14 mouse cellular contexts compared by ENCODE assay signal in genomic region chr5:92918866-92919265, GRCm38 (mm10).
DNase-seq lines count a peak whose midpoint lies in the region; ATAC-seq and TF ChIP-seq lines count a peak whose summit lies in the region.
"Had no signal": no experiment of that assay in that cellular context is flagged by ENCODE, and none has a peak within 500 bp of the region (broad histone marks: within the 10 kb centered on the region; RNA-seq: fewer than 3 reads in every experiment).

No protein-coding gene starts in this region.

- H3K4me2 ChIP-seq in heart, embryonic 16.5 days (ENCODE audit: low read depth, low read length), result no peak overlapping the region
- H3K4me2 ChIP-seq in midbrain, embryonic 11.5 days, result no peak overlapping the region
- H3K4me2 ChIP-seq: hindbrain, embryonic 15.5 days had no signal

- H3K27ac ChIP-seq in heart, embryonic 16.5 days (ENCODE audit: low read length), result peak overlapping the region; percentile 70
- H3K27ac ChIP-seq in ES-Bruce4 (ENCODE audit: insufficient read depth, low read length), result no peak overlapping the region
- peak overlapping the region; percentile 72 for H3K27ac ChIP-seq in forebrain, embryonic 10.5 days
- H3K27ac ChIP-seq in midbrain, embryonic 11.5 days (ENCODE audit: low read depth, low read length), result peak overlapping the region; percentile 46; the same call in 1 of the 2 replicates
- H3K27ac ChIP-seq: hindbrain, embryonic 15.5 days; left cerebral cortex, adult 2 months had no signal

- H3K4me3 ChIP-seq in heart, embryonic 16.5 days (ENCODE audit: low read length), result no peak overlapping the region
- H3K4me3 ChIP-seq in ES-Bruce4 (ENCODE audit: low read depth, low read length), result no peak overlapping the region
- no peak overlapping the region for H3K4me3 ChIP-seq in forebrain, embryonic 10.5 days
- no peak overlapping the region for H3K4me3 ChIP-seq in midbrain, embryonic 11.5 days (ENCODE audit: low read depth, low read length)
- H3K4me3 ChIP-seq: hindbrain, embryonic 15.5 days; left cerebral cortex, adult 2 months had no signal

- 0 out of 2 replicates have a peak, but pooled peaks cover 6% of the 10 kb centered on the region for H3K36me3 ChIP-seq in heart, embryonic 16.5 days (ENCODE audit: control insufficient read depth, insufficient read depth)
- H3K36me3 ChIP-seq in ES-Bruce4 (ENCODE audit: control insufficient read depth, insufficient read depth, low read length, poor library complexity, severe bottlenecking), result no peaks in the 10 kb centered on the region
- peaks cover 48% of the 10 kb centered on the region for H3K36me3 ChIP-seq in forebrain, embryonic 10.5 days (replicated peaks)
- H3K36me3 ChIP-seq in midbrain, embryonic 11.5 days (ENCODE audit: control insufficient read depth, insufficient read depth, low read length), result no peaks in the 10 kb centered on the region
- H3K36me3 ChIP-seq: hindbrain, embryonic 15.5 days had no signal

- intact Hi-C loops in gastrocnemius, postnatal 14 days (cut with DNase I; ENCODE audit: low total_unique reads), result no loop called here

- ATAC-seq in heart, embryonic 16.5 days (replicated peaks; ENCODE audit: extremely low read depth, insufficient read depth, low FRiP score), result no peak
- ATAC-seq in midbrain, embryonic 11.5 days (ENCODE audit: low FRiP score), result 0 out of 2 replicates have a peak, but pooled peaks have one; percentile 8

- no peaks in the 10 kb centered on the region for H3K27me3 ChIP-seq in heart, embryonic 16.5 days (ENCODE audit: control insufficient read depth, insufficient read depth, low read length)
- H3K27me3 ChIP-seq in ES-Bruce4 (ENCODE audit: control insufficient read depth, insufficient read depth, low read length, poor library complexity, severe bottlenecking), result no peaks in the 10 kb centered on the region
- H3K27me3 ChIP-seq in forebrain, embryonic 10.5 days (ENCODE audit: poor library complexity, severe bottlenecking), result no peaks in the 10 kb centered on the region
- no peaks in the 10 kb centered on the region for H3K27me3 ChIP-seq in midbrain, embryonic 11.5 days (ENCODE audit: control insufficient read depth, insufficient read depth, low read length)
- H3K27me3 ChIP-seq: hindbrain, embryonic 15.5 days had no signal

- TF ChIP-seq CTCF in ES-Bruce4 (IDR thresholded peaks at IDR 0.05; ENCODE audit: low read depth, low read length), result no peak

- H3K9me3 ChIP-seq in heart, embryonic 16.5 days (replicated peaks; ENCODE audit: control insufficient read depth, low read length), result no peaks in the 10 kb centered on the region
- H3K9me3 ChIP-seq in ES-Bruce4 (replicated peaks; ENCODE audit: control insufficient read depth, insufficient read depth, low read length, poor library complexity, severe bottlenecking), result no peaks in the 10 kb centered on the region
- H3K9me3 ChIP-seq in forebrain, embryonic 10.5 days, result no peaks in the 10 kb centered on the region
- no peaks in the 10 kb centered on the region for H3K9me3 ChIP-seq in midbrain, embryonic 11.5 days (ENCODE audit: control insufficient read depth, low read length)
- H3K9me3 ChIP-seq: hindbrain, embryonic 15.5 days had no signal

- TF ChIP-seq POLR2A in ES-Bruce4 (IDR thresholded peaks at IDR 0.05; ENCODE audit: insufficient read depth, low read length), result no peak

- WGBS in heart, embryonic 16.5 days, result 34% methylated on average over 9 of the region's 9 CpGs
- WGBS in forebrain, embryonic 10.5 days, result 18% methylated on average over 9 of the region's 9 CpGs
- 13% methylated on average over 9 of the region's 9 CpGs for WGBS in midbrain, embryonic 11.5 days

- TF ChIP-seq EP300 in ES-Bruce4 (IDR thresholded peaks at IDR 0.05; ENCODE audit: insufficient read depth, low read depth, low read length), result 0 out of 2 replicates have a peak, but pooled peaks have one; percentile 19

- H3K4me1 ChIP-seq in heart, embryonic 16.5 days (ENCODE audit: control insufficient read depth, insufficient read depth, low read length), result peaks cover 43% of the 10 kb centered on the region
- H3K4me1 ChIP-seq in ES-Bruce4 (ENCODE audit: control insufficient read depth, insufficient read depth, low read length), result peaks cover 4% of the 10 kb centered on the region
- peaks cover 50% of the 10 kb centered on the region for H3K4me1 ChIP-seq in forebrain, embryonic 10.5 days
- peaks cover 20% of the 10 kb centered on the region for H3K4me1 ChIP-seq in midbrain, embryonic 11.5 days (ENCODE audit: control insufficient read depth, insufficient read depth, low read length)

- no peak for DNase-seq in heart, adult 9 months (ENCODE audit: low spot score in 2 of 2)
- DNase-seq in forebrain, embryonic 10.5 days (ENCODE audit: extremely low spot score, low spot score), result no peak
- peak; percentile 92 for DNase-seq in midbrain, embryonic 11.5 days (ENCODE audit: low spot score, missing footprints)
- no peak for DNase-seq in urinary bladder, postnatal 4 days (ENCODE audit: low spot score in 2 of 2)
- DNase-seq in layer of hippocampus, postnatal 14 days (ENCODE audit: low spot score in 2 of 2), result no peak
- no peak for DNase-seq in gastrocnemius, postnatal 14 days
- DNase-seq: adrenal gland, postnatal 10 days; cerebellum, postnatal 25 days; kidney, postnatal 36 days; liver had no signal

- peak overlapping the region; percentile 59 for H3K9ac ChIP-seq in heart, embryonic 16.5 days (ENCODE audit: low read length)
- H3K9ac ChIP-seq in ES-Bruce4 (ENCODE audit: low read depth, poor library complexity, severe bottlenecking), result no peak overlapping the region
- no peak overlapping the region; the same call in 1 of the 2 replicates for H3K9ac ChIP-seq in midbrain, embryonic 11.5 days (ENCODE audit: low read length)
- H3K9ac ChIP-seq: hindbrain, embryonic 15.5 days had no signal
